Mouse (Mus musculus) embryonic fibroblast, embryonic 13.5 days (primary cell): ENCODE results near the gene Saysd1.
A peak's percentile ranks its signal among the peaks of the same experiment; 100 is the strongest.

Experiments used
- CTCF ChIP-seq: IDR thresholded peaks from 2 replicates; pipeline ENCODE4 v1.5.1; 2011; ENCODE audit warnings: mild to moderate bottlenecking, control low read depth, low read length, moderate library complexity, borderline replicate concordance; ENCODE audit not compliant: insufficient read depth
- POLR2A ChIP-seq: IDR thresholded peaks from 2 replicates; pipeline ENCODE4 v1.6.1; 2011; ENCODE audit warnings: low read depth, mild to moderate bottlenecking, control low read depth, low read length, moderate library complexity

DNA sequence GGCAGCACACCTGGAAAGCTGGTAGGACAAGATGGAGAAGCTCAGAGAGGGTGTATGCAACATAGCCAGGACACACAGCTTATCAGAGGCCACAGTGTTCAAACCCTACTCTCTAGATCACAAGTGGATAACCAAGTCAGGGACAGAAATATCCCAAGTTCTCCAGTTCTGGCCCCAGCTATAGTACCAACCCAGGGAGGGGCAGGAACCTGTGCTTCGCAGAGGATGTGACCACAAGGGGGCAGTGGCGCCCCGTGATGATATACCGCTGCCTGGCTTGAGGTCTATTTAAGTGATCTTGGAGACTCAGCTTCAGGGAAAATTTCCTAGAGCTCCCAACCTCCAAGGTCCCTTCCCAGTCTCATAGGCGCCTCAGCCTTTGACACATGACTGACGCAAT is 24.4 kb downstream of the Saysd1 start:
- peak; percentile 90; the same call in 1 of the 2 replicates for TF ChIP-seq CTCF
- TF ChIP-seq POLR2A, result no peak
